Mouse (Mus musculus) urinary bladder, postnatal 4 days (tissue): ENCODE results near the gene Plod1.
"Not testable (repeated sequence)": the region's sequence is repeated elsewhere in the genome, so short reads cannot be mapped to it uniquely, and the experiment has no call there.

Experiments
- DNase-seq, 2 experiments: peaks; one replicate each; pipeline ENCODE4 v3.0.0; 2021 to 2022; ENCODE audit warnings: low spot score in 2 of 2

Gene Plod1

GRCm38 (mm10) chr4:147895815-147896330 lies 40.7 kb downstream of the Plod1 start:
- DNase-seq = no peak

GRCm38 (mm10) chr4:147890341-147890740 lies 46.2 kb downstream of the Plod1 start:
- DNase-seq = no peak

GRCm38 (mm10) chr4:147888237-147888636 lies 48.3 kb downstream of the Plod1 start:
- DNase-seq = no peak

GRCm38 (mm10) chr4:147887277-147887676 lies 49.3 kb downstream of the Plod1 start:
- no peak for DNase-seq

- DNase-seq = no peak
Observed at GRCm38 (mm10) chr4:147886158-147886557, 50.4 kb downstream of the Plod1 start.

GRCm38 (mm10) chr4:147884138-147884537 lies 52.4 kb downstream of the Plod1 start:
- no peak for DNase-seq

- no peak for DNase-seq
Observed at GRCm38 (mm10) chr4:147883041-147883440, 53.5 kb downstream of the Plod1 start.

GRCm38 (mm10) chr4:147881792-147882191 lies 54.8 kb downstream of the Plod1 start:
- no peak for DNase-seq

GRCm38 (mm10) chr4:147879865-147880264 lies 56.7 kb downstream of the Plod1 start:
- no peak for DNase-seq

GRCm38 (mm10) chr4:147879456-147879855 lies 57.1 kb downstream of the Plod1 start:
- DNase-seq = no peak

- no peak for DNase-seq
Observed at GRCm38 (mm10) chr4:147878537-147878936, 58.0 kb downstream of the Plod1 start.

GRCm38 (mm10) chr4:147875852-147876575 lies 60.6 kb downstream of the Plod1 start:
- no peak for DNase-seq

GRCm38 (mm10) chr4:147869238-147869637 lies 67.3 kb downstream of the Plod1 start:
- no peak for DNase-seq

GRCm38 (mm10) chr4:147868450-147869031 lies 68.0 kb downstream of the Plod1 start, which contains the start of the genes Miip and Fv1:
Gene Miip (minus strand): TSS chr4:147868816.
Gene Fv1 (plus strand): TSS chr4:147868979.
- peak; percentile 92 to 94 for DNase-seq

GRCm38 (mm10) chr4:147867563-147868449 lies 68.8 kb downstream of the Plod1 start:
- DNase-seq = no peak

GRCm38 (mm10) chr4:147866793-147867192 lies 69.8 kb downstream of the Plod1 start:
- not testable (repeated sequence) for DNase-seq

GRCm38 (mm10) chr4:147866056-147866455 lies 70.5 kb downstream of the Plod1 start:
- DNase-seq = no peak

- DNase-seq = no peak
Observed at GRCm38 (mm10) chr4:147865651-147866050, 70.9 kb downstream of the Plod1 start.

- no peak for DNase-seq
Observed at GRCm38 (mm10) chr4:147862051-147862450, 74.5 kb downstream of the Plod1 start.
